Mouse (Mus musculus) frontal cortex, postnatal 25 days (tissue): ENCODE data around the gene Tti1.
"Not testable (repeated sequence)": the region's sequence is repeated elsewhere in the genome, so short reads cannot be mapped to it uniquely, and the experiment has no call there.

Experiments
- DNase-seq, 2 experiments: peaks; one replicate each; pipeline ENCODE4 v3.0.0; 2022; ENCODE audit warnings: low spot score in 2 of 2

Gene Tti1

DNA sequence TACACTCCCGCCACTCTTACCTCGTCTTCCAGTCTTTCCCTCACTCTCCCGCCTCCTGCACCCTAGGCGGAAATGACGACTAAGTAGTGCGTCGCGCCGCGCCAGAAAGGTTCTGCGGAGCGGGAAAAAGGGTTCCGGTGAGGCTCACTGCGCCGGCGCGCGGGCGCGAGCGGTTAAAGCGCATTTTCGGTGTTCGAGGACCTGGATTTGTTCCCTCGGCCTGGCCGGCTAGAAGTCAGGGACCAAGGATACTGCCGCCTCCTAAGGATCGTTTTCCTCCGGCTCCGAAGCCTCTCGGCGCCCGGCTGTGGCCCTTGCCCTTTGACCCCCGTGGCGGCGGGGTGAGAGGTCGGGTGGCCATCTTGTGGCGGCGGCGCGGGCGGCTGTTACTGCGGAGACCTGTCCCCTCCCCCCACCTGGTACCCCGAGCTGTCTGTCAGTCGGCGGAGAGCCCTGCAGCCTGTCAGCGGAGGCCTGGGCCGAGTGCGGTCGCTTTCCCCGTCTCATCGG lies at the start of gene Tti1, which contains the start of gene Rprd1b:
Gene Tti1, minus strand, starts transcription at position 80 of the 510 bp plus-strand sequence.
Gene Rprd1b, plus strand, starts transcription at position 144 of the 510 bp plus-strand sequence.
- peak; percentile 89 to 91 for DNase-seq

- DNase-seq = no peak
These were observed 49.7 kb upstream of the Tti1 start for GRCm38 (mm10) chr2:158077981-158078380.

- no peak for DNase-seq
These were observed 48.5 kb upstream of the Tti1 start for GRCm38 (mm10) chr2:158076690-158077089.

- DNase-seq = no peak
These were observed 46.6 kb upstream of the Tti1 start for GRCm38 (mm10) chr2:158074835-158075234.

GRCm38 (mm10) chr2:158071633-158071995 lies 43.4 kb upstream of the Tti1 start:
- no peak for DNase-seq

- DNase-seq = no peak
These were observed 42.8 kb upstream of the Tti1 start for GRCm38 (mm10) chr2:158070885-158071632.

- DNase-seq = no peak
These were observed 40.3 kb upstream of the Tti1 start for GRCm38 (mm10) chr2:158068444-158068971.

- no peak for DNase-seq
These were observed 39.1 kb upstream of the Tti1 start for GRCm38 (mm10) chr2:158067260-158067824.

- DNase-seq = no peak
These were observed 38.2 kb upstream of the Tti1 start for GRCm38 (mm10) chr2:158066456-158066855.

DNA sequence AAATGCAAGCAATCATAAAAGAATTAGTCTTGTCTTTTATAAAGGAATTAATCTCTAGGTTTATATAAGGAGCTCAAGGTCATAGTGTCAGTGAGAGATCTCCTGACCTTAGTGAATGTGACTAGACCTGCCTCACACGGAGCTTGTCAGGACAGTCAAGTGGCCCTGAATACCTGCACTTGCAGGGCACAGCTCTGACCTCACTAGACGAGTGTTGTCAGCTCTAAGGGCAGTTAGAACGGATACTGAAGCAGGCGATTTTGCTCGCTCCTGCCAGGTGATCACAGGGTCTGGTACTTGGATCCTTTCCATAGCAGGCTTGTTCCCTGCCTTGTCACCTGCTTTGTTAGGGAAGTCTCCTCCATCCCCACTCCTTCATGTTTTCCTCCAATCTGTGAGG lies 36.8 kb upstream of the Tti1 start:
- no peak for DNase-seq

- no peak for DNase-seq
These were observed 36.4 kb upstream of the Tti1 start for GRCm38 (mm10) chr2:158064571-158065048.

GRCm38 (mm10) chr2:158063036-158063435 lies 34.8 kb upstream of the Tti1 start:
- no peak for DNase-seq

GRCm38 (mm10) chr2:158059666-158060105 lies 31.5 kb upstream of the Tti1 start:
- no peak for DNase-seq

DNA sequence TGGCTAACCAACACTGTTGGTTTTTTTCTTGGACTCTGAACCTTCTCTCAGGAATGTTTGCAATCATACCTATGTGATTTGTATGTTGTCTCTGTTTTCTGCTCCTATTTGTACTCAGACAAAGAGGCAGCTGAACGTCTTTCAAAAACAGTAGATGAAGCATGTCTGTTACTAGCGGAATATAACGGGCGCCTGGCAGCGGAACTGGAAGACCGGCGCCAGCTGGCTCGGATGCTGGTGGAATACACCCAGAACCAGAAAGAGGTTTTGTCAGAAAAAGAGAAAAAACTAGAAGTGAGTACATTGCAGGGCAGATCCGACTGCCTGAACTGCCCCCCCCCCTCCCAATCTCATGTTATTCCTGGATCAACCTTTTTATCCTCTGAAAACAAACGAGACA lies 30.3 kb upstream of the Tti1 start:
- no peak for DNase-seq

DNA sequence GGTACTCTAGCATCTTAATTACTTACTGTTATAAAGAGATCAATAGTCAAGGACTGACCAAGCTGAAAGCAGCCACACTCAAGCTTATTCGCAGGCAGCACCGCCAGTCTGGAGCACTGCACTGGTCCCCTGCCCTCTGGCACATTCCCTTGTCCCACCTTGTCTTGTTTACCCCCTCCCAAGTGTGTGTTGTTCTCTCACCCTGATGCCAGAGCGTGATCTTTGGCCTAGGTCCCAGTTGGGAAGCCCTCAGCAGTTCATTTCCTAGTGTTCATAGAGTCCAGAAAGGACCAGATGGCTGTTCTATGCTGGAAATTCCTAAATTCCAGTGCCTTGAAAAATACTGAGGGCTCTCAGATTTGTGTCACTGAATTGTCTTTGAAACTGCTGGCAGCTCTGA lies 28.8 kb upstream of the Tti1 start:
- no peak for DNase-seq

- not testable (repeated sequence) for DNase-seq
These were observed 27.1 kb upstream of the Tti1 start for GRCm38 (mm10) chr2:158055383-158055782.

DNA sequence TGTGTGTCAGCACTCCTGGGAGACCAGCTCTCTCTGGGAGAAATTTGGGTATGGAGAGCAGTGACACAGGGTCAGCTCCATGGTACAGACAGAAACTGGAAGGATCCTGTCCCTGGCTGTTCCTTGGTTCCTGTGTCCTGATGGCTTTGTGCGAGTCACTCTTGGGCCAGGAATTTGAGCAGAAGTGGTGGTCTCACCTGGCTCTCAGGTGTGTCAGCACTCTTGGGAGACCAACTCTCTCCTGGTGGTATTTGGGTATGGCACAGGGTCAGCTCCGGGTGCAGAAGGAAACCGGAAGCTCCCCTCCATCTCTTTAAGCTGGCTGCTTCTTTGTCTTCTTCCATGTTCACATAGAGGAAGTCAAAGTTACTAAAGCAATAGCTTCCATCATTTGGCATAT lies 26.4 kb upstream of the Tti1 start:
- DNase-seq = no peak

DNA sequence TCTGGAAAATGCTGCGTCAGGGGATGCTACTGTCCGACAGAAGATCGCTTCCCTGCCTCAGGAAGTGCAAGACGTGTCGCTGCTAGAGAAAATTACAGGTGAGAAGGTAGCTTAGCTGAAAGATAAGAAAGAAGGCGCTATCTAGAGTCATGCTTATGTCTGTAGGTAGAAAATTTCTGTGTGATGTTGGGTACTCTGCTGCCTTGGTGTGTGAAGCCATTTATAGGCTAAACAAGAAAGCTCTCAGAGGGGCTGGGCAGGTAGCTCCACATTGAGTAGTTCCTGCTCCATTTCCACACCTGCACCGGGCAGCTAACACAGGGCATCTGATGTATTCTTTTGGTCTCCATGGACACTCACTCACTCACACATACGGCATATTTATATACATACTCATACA lies 21.9 kb upstream of the Tti1 start:
- DNase-seq = no peak

DNA sequence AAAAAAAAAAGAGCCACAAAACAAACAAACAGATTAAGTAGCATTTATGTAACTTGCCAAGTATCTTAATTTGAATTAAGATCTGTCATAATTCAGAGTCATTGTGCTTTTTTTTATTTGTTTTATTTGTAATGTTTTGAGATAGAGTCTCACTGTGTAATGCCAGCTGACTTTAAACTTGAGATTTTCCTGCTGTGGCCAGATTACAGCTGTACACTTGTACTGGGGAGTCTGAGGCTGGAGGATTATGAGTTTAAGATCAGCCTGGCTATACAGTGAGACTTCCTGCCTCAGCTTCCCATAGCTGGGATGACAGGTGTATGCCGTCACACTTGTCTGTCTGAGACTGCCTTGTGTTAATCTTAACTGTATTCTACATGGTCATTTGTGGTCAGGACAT lies 20.5 kb upstream of the Tti1 start:
- DNase-seq = no peak

DNA sequence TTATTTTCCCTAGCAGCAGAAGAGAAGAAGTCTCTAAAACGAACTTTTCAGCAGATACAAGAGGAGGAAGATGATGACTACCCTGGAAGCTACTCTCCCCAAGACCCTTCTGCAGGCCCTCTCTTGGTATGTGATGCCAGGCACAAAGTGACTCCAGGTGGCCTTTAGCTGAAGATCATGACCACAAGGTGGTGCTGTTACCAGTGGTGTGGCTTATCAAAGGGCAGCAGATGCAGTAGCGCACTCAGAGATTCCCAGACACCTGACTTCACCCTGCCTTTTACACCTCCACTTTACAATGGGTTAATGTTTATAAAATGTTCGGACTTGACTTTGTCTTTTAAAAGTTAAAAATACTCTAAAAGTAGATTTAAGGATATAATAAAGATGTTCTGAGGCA lies 19.7 kb upstream of the Tti1 start:
- peak; percentile 36 to 52 for DNase-seq

- DNase-seq = no peak
These were observed 18.0 kb upstream of the Tti1 start for GRCm38 (mm10) chr2:158046186-158046585.

DNA sequence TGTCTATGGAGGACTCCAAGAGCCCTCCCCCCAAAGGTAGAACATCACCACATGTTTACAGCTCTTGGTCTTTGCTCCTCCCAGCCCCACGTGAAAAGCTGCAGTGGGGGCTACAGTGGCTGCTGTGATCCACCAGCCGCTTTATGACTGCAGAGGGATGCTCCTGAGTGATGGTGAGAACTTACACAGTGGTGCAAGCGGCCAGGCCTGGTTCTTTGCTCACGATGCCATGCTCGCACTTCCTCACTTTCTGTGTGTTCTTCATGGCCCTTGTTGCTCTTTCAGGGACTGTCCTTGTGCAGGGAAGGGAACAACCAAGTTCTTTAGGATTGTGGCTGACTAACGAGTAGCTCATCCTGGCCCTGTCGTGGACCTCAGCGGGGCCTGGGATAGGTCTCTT lies 15.3 kb upstream of the Tti1 start:
- no peak for DNase-seq

- no peak for DNase-seq
These were observed 12.2 kb upstream of the Tti1 start for GRCm38 (mm10) chr2:158040396-158040795.
